Mouse (Mus musculus) brain, adult 2 months (tissue): ENCODE results near the gene Coq9.
"Not testable (repeated sequence)": the region's sequence is repeated elsewhere in the genome, so short reads cannot be mapped to it uniquely, and the experiment has no call there.

ENCODE experiments used
- DNase-seq: peaks from one replicate; pipeline ENCODE4 v3.0.0; 2011; ENCODE audit warnings: low read depth, low spot score

Coq9 gene

GRCm38 (mm10) chr8:94821381-94821780 lies 16.7 kb upstream of the Coq9 start:
- DNase-seq: no peak

GRCm38 (mm10) chr8:94822637-94823560 lies 15.2 kb upstream of the Coq9 start:
- peak; percentile 86 for DNase-seq

- no peak for DNase-seq
These were observed 13.0 kb upstream of the Coq9 start for GRCm38 (mm10) chr8:94825170-94825569.

- no peak for DNase-seq
These were observed 11.9 kb upstream of the Coq9 start for GRCm38 (mm10) chr8:94826210-94826609.

- DNase-seq: no peak
These were observed 9.8 kb upstream of the Coq9 start for GRCm38 (mm10) chr8:94828284-94828683.

GRCm38 (mm10) chr8:94833901-94834405 lies 4.2 kb upstream of the Coq9 start:
- not testable (repeated sequence) for DNase-seq

GRCm38 (mm10) chr8:94835751-94836150 lies 2.4 kb upstream of the Coq9 start:
- not testable (repeated sequence) for DNase-seq

- no peak for DNase-seq
These were observed 1.5 kb upstream of the Coq9 start for GRCm38 (mm10) chr8:94836456-94837240.

GRCm38 (mm10) chr8:94838600-94838999 lies 479 bp downstream of the Coq9 start:
- DNase-seq: peak; percentile 81

- DNase-seq: no peak
These were observed 3.1 kb downstream of the Coq9 start for GRCm38 (mm10) chr8:94841183-94841582.

- no peak for DNase-seq
These were observed 11.9 kb downstream of the Coq9 start for GRCm38 (mm10) chr8:94850049-94850448.

- DNase-seq: not testable (repeated sequence)
These were observed 16.6 kb downstream of the Coq9 start for GRCm38 (mm10) chr8:94854761-94855160.

GRCm38 (mm10) chr8:94857011-94857345 lies 18.9 kb downstream of the Coq9 start:
- no peak for DNase-seq

- peak; percentile 92 for DNase-seq
These were observed 19.4 kb downstream of the Coq9 start, which contains the start of gene Polr2c for GRCm38 (mm10) chr8:94857346-94858173. Gene Polr2c, plus strand, starts transcription at chr8:94857450.

GRCm38 (mm10) chr8:94861352-94861910 lies 23.3 kb downstream of the Coq9 start:
- DNase-seq: peak; percentile 61

- DNase-seq: peak; percentile 28
These were observed 24.5 kb downstream of the Coq9 start for GRCm38 (mm10) chr8:94862487-94863220.

- DNase-seq: no peak
These were observed 26.0 kb downstream of the Coq9 start for GRCm38 (mm10) chr8:94863897-94864673.

GRCm38 (mm10) chr8:94865292-94865691 lies 27.2 kb downstream of the Coq9 start:
- no peak for DNase-seq

- DNase-seq: no peak
These were observed 28.8 kb downstream of the Coq9 start for GRCm38 (mm10) chr8:94866921-94867320.

- DNase-seq: no peak
These were observed 31.0 kb downstream of the Coq9 start for GRCm38 (mm10) chr8:94869146-94869545.
